In genomic region chr1:38242559-38242958, GRCm38 (mm10) we compare ENCODE assay signal across 11 mouse cellular contexts.
A peak's percentile ranks its signal among the peaks of the same experiment; 100 is the strongest.
DNase-seq lines count a peak whose midpoint lies in the region; ATAC-seq lines count a peak whose summit lies in the region.
"Had no signal": no experiment of that assay in that cellular context is flagged by ENCODE, and none has a peak within 500 bp of the region (broad histone marks: within the 10 kb centered on the region; RNA-seq: fewer than 3 reads in every experiment).

No protein-coding gene starts in this region.

- H3K27ac ChIP-seq in forebrain, embryonic 14.5 days (ENCODE audit: low read depth, low read length): no peak overlapping the region
- H3K27ac ChIP-seq in forebrain, embryonic 11.5 days (ENCODE audit: low read depth, low read length): no peak overlapping the region
- H3K27ac ChIP-seq in liver, embryonic 12.5 days: no peak overlapping the region
- no peak overlapping the region for H3K27ac ChIP-seq in forebrain, embryonic 15.5 days (replicated peaks)
- H3K27ac ChIP-seq: neural tube, embryonic 15.5 days had no signal

- H3K9ac ChIP-seq in forebrain, embryonic 14.5 days (ENCODE audit: low read length): no peak overlapping the region
- no peak overlapping the region for H3K9ac ChIP-seq in forebrain, embryonic 11.5 days (ENCODE audit: low read length)
- H3K9ac ChIP-seq in liver, embryonic 12.5 days: no peak overlapping the region
- H3K9ac ChIP-seq in forebrain, embryonic 15.5 days (replicated peaks): no peak overlapping the region
- H3K9ac ChIP-seq: limb, embryonic 12.5 days; neural tube, embryonic 15.5 days had no signal

- H3K4me1 ChIP-seq in forebrain, embryonic 14.5 days (ENCODE audit: control insufficient read depth, insufficient read depth, low read length): no peaks in the 10 kb centered on the region
- no peaks in the 10 kb centered on the region for H3K4me1 ChIP-seq in forebrain, embryonic 11.5 days (replicated peaks; ENCODE audit: control insufficient read depth, insufficient read depth, low read length)
- 0 out of 2 replicates have a peak, but pooled peaks cover 5% of the 10 kb centered on the region for H3K4me1 ChIP-seq in liver, embryonic 12.5 days
- H3K4me1 ChIP-seq in forebrain, embryonic 15.5 days: peaks cover 3% of the 10 kb centered on the region

- H3K9me3 ChIP-seq in forebrain, embryonic 14.5 days (replicated peaks; ENCODE audit: control insufficient read depth, low read length): no peaks in the 10 kb centered on the region
- H3K9me3 ChIP-seq in forebrain, embryonic 11.5 days (ENCODE audit: control insufficient read depth, low read length): no peaks in the 10 kb centered on the region
- no peaks in the 10 kb centered on the region for H3K9me3 ChIP-seq in liver, embryonic 12.5 days (replicated peaks)
- no peaks in the 10 kb centered on the region for H3K9me3 ChIP-seq in forebrain, embryonic 15.5 days
- H3K9me3 ChIP-seq: limb, embryonic 12.5 days; neural tube, embryonic 15.5 days had no signal

- H3K36me3 ChIP-seq in forebrain, embryonic 14.5 days (ENCODE audit: control insufficient read depth, insufficient read depth, low read length): no peaks in the 10 kb centered on the region
- no peaks in the 10 kb centered on the region for H3K36me3 ChIP-seq in forebrain, embryonic 11.5 days (ENCODE audit: control insufficient read depth, insufficient read depth, low read length)
- H3K36me3 ChIP-seq in liver, embryonic 12.5 days: no peaks in the 10 kb centered on the region
- H3K36me3 ChIP-seq in forebrain, embryonic 15.5 days: no peaks in the 10 kb centered on the region
- H3K36me3 ChIP-seq: neural tube, embryonic 15.5 days had no signal

- WGBS in forebrain, embryonic 14.5 days: 66% methylated on average over 4 of the region's 4 CpGs
- WGBS in forebrain, embryonic 11.5 days: 84% methylated on average over 4 of the region's 4 CpGs
- WGBS in liver, embryonic 12.5 days (ENCODE audit: insufficient replicate concordance): 23% methylated on average over 4 of the region's 4 CpGs
- WGBS in forebrain, embryonic 15.5 days: 63% methylated on average over 4 of the region's 4 CpGs

- no peak overlapping the region for H3K4me2 ChIP-seq in forebrain, embryonic 14.5 days (ENCODE audit: low read length)
- H3K4me2 ChIP-seq in forebrain, embryonic 11.5 days (ENCODE audit: low read depth, low read length, severe bottlenecking): no peak overlapping the region
- H3K4me2 ChIP-seq in liver, embryonic 12.5 days: no peak overlapping the region
- no peak overlapping the region for H3K4me2 ChIP-seq in forebrain, embryonic 15.5 days (replicated peaks)
- H3K4me2 ChIP-seq: limb, embryonic 12.5 days; neural tube, embryonic 15.5 days had no signal

- DNase-seq in forebrain, embryonic 14.5 days (ENCODE audit: low spot score): peak; percentile 23
- DNase-seq in forebrain, embryonic 11.5 days (ENCODE audit: low spot score): no peak
- peak; percentile 52 for DNase-seq in ovary, postnatal 36 days (ENCODE audit: low spot score)
- DNase-seq in ovary, postnatal 10 days (ENCODE audit: low spot score): no peak
- no peak for DNase-seq in embryo, embryonic 10 days (ENCODE audit: low spot score)
- DNase-seq: thymus, postnatal 25 days had no signal

- no peaks in the 10 kb centered on the region for H3K27me3 ChIP-seq in forebrain, embryonic 14.5 days (replicated peaks; ENCODE audit: control insufficient read depth, insufficient read depth, low read length)
- no peaks in the 10 kb centered on the region for H3K27me3 ChIP-seq in forebrain, embryonic 11.5 days (ENCODE audit: control insufficient read depth, insufficient read depth, low read length)
- H3K27me3 ChIP-seq in liver, embryonic 12.5 days (replicated peaks): no peaks in the 10 kb centered on the region; the same call in 1 of the 2 replicates
- no peaks in the 10 kb centered on the region for H3K27me3 ChIP-seq in forebrain, embryonic 15.5 days
- H3K27me3 ChIP-seq: neural tube, embryonic 15.5 days had no signal

- ATAC-seq in forebrain, embryonic 14.5 days: no peak
- no peak for ATAC-seq in forebrain, embryonic 11.5 days (replicated peaks; ENCODE audit: low FRiP score)
- ATAC-seq in liver, embryonic 12.5 days: peak; percentile 71
- ATAC-seq in megakaryocyte, adult 5-6 weeks (ENCODE audit: poor library complexity, severe bottlenecking): no peak
- no peak for ATAC-seq in forebrain, embryonic 15.5 days (replicated peaks)

- H3K4me3 ChIP-seq in forebrain, embryonic 14.5 days (ENCODE audit: low read depth, low read length): no peak overlapping the region
- no peak overlapping the region for H3K4me3 ChIP-seq in forebrain, embryonic 11.5 days (ENCODE audit: low read depth, low read length)
- H3K4me3 ChIP-seq in liver, embryonic 12.5 days: no peak overlapping the region
- no peak overlapping the region for H3K4me3 ChIP-seq in forebrain, embryonic 15.5 days
- H3K4me3 ChIP-seq: limb, embryonic 12.5 days; neural tube, embryonic 15.5 days had no signal

Comparison
In these comparisons a context has a peak if more than half of its experiments do, and no peak if none do; other contexts are left out.
1. DNase-seq: peak in forebrain, embryonic 14.5 days (single experiment) and ovary, postnatal 36 days (single experiment); none in forebrain, embryonic 11.5 days (single experiment), ovary, postnatal 10 days (single experiment) and embryo, embryonic 10 days (single experiment).